Mouse (Mus musculus): Measurements from ENCODE around the gene Bhlha15. TPM values are rescaled to one million over a fixed set of nuclear protein-coding genes. Genes with fewer than 3 reads are reported as not detected.

The Bhlha15 gene
- polyA plus RNA-seq (2015; fragmentation: Nextera tagmentation; extraction: Ambion mirVana) = 0.15 and 0.38 TPM in 2 replicates

DNA sequence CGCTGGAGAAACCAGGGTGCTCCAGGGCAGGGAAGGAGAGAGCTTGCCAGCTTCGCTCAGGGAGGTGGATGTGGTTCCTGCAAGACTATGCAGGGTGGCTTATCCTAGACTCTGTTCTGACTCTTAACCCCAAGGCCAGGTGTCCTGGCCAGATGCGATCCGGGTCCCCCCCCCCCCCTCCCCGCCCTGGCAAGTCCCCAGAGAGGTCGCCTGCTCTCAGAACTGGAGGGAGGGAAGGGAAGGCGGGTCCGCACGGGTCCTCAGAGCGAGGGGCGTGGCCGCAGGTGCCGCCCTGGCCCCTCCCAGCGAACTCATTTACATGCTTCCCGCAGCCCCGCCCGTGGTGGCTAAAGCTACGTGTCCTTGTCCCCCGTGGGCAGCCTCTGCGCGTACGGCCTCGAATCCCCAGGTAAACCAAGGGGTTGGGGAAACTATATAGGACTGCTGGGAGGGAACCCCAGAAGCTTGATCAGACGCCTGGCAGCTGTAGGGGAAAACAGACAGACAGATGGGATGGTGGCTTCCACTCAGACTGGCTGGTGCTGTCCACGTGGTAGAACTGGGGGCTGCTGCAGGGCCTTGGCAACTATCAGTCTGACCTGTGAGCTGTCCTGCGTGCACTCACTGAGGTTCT, at the start of gene Bhlha15:
TSS of gene Bhlha15 (plus strand) at position 337 of the 634 bp plus-strand sequence.
- Histone ChIP-seq H3K27me3 (replicated peaks) (no peaks in the 10 kb centered on the region), H3K36me3 (peaks cover 14% of the 10 kb centered on the region), H3K9me3 (replicated peaks) (no peaks in the 10 kb centered on the region), H3K27ac (replicated peaks) (no peak within 1 kb of the TSS), H3K4me1 (peaks cover 13% of the 10 kb centered on the region), H3K9ac (replicated peaks) (no peak within 1 kb of the TSS), H3K4me2 (peak within 1 kb of the TSS; percentile 52), H3K4me3 (replicated peaks) (peak within 1 kb of the TSS; percentile 18)
- 5% methylated on average over 23 of the region's 26 CpGs for WGBS
- ATAC-seq (ENCODE audit: low FRiP score) = no peak; the same call in 1 of the 2 replicates

DNA sequence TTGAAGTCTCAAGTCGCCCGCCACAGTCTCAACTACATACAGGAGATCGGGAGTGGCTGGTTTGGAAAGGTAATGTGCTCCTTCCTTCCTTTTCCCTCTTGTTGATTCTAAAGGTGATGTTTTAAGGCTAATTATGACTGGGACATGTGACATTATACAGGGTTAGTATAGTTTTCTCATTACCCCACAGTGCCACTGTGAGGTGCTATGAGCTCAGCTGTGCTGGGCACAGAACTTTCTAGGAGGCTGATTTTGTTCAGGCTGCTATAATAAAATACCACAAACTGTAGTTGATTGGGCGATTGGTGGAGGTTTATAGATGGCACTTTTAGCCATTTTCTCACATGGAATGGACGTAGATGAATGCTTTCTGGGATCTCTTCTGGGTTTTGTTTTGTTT, 46.6 kb upstream of the Bhlha15 start:
- Histone ChIP-seq H3K27me3 (replicated peaks) (no peaks in the 10 kb centered on the region), H3K4me3 (replicated peaks) (no peak overlapping the region), H3K9me3 (replicated peaks) (no peaks in the 10 kb centered on the region), H3K27ac (replicated peaks) (no peak overlapping the region), H3K4me2 (no peak overlapping the region), H3K36me3 (peaks cover 39% of the 10 kb centered on the region), H3K4me1 (no peaks in the 10 kb centered on the region), H3K9ac (replicated peaks) (no peak overlapping the region)
- WGBS = 93% methylated on average over 5 of the region's 5 CpGs
- no peak for ATAC-seq (ENCODE audit: low FRiP score)

- no peak overlapping the region for H3K9ac ChIP-seq (replicated peaks)
These were observed 43.2 kb upstream of the Bhlha15 start for GRCm38 (mm10) chr5:144146898-144147297.

GRCm38 (mm10) chr5:144149530-144149929, 40.6 kb upstream of the Bhlha15 start:
- no peaks in the 10 kb centered on the region for H3K9me3 ChIP-seq (replicated peaks)
- no peak overlapping the region for H3K9ac ChIP-seq (replicated peaks)
- no peak overlapping the region for H3K4me2 ChIP-seq
- H3K4me1 ChIP-seq = no peaks in the 10 kb centered on the region
- no peak for ATAC-seq (ENCODE audit: low FRiP score)
- H3K27me3 ChIP-seq (replicated peaks) = no peaks in the 10 kb centered on the region
- 94% methylated on average over 4 of the region's 4 CpGs for WGBS
- H3K4me3 ChIP-seq (replicated peaks) = no peak overlapping the region
- peaks cover 49% of the 10 kb centered on the region for H3K36me3 ChIP-seq
- no peak overlapping the region for H3K27ac ChIP-seq (replicated peaks)

More at GRCm38 (mm10) chr5:144146898-144147297, 43.2 kb upstream of the Bhlha15 start:
- no peak overlapping the region for H3K4me3 ChIP-seq (replicated peaks)
- ATAC-seq (ENCODE audit: low FRiP score) = no peak
- no peaks in the 10 kb centered on the region for H3K27me3 ChIP-seq (replicated peaks)
- H3K9me3 ChIP-seq (replicated peaks) = no peaks in the 10 kb centered on the region
- H3K4me2 ChIP-seq = no peak overlapping the region
- peaks cover 53% of the 10 kb centered on the region for H3K36me3 ChIP-seq
- no peaks in the 10 kb centered on the region for H3K4me1 ChIP-seq
- no peak overlapping the region for H3K27ac ChIP-seq (replicated peaks)

DNA sequence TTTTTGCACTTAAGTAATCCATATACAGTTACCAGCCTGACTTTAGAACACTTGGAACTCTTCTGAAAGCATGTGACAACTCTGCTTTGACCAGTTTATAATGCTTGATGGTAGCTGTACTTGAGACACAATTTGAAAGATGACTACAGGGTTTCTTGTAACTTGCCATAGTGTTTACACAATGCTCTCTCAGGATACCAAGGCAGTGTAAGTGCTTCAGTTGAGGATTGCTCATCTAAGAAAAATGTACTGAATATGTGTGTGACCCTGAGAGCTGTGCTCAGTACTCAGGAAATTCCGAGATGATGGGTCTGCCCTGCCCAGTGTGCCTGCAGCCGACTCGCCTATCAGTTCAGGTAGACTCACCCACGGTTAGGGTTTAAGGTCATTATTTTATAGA, 38.8 kb upstream of the Bhlha15 start:
- Histone ChIP-seq H3K27me3 (replicated peaks) (no peaks in the 10 kb centered on the region), H3K4me2 (no peak overlapping the region), H3K4me3 (replicated peaks) (no peak overlapping the region), H3K36me3 (peaks cover 39% of the 10 kb centered on the region), H3K27ac (replicated peaks) (no peak overlapping the region), H3K9me3 (replicated peaks) (no peaks in the 10 kb centered on the region), H3K4me1 (no peaks in the 10 kb centered on the region), H3K9ac (replicated peaks) (no peak overlapping the region)
- no peak for ATAC-seq (ENCODE audit: low FRiP score)
- WGBS = 92% methylated on average over 4 of the region's 4 CpGs

DNA sequence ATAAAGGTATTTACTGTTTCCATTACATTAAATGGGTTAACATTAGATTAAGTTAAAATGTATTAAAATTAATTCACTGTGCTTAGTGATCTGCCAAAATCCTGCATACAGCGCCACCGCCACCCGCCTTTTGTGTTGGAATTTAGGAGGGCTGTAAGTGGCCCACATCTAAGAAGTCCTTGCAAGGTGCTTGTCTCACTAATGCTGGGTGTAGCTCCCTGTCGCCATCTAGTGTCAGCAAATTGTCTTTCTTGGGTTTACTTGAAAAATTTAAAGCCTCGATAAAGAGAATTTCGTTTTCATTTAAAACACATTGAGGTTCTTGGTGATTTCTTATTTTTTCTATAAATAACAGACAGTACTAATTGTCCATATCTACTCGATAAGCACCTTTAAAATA, 35.6 kb upstream of the Bhlha15 start:
- H3K9ac ChIP-seq (replicated peaks) = no peak overlapping the region
- 0 out of 2 replicates have a peak, but pooled peaks cover 6% of the 10 kb centered on the region for H3K4me1 ChIP-seq
- no peak overlapping the region for H3K4me3 ChIP-seq (replicated peaks)
- no peak overlapping the region for H3K4me2 ChIP-seq
- H3K9me3 ChIP-seq (replicated peaks) = no peaks in the 10 kb centered on the region
- H3K27me3 ChIP-seq (replicated peaks) = no peaks in the 10 kb centered on the region
- ATAC-seq (ENCODE audit: low FRiP score) = no peak
- no peak overlapping the region for H3K27ac ChIP-seq (replicated peaks)
- 29% methylated on average over 7 of the region's 7 CpGs for WGBS
- H3K36me3 ChIP-seq = peaks cover 41% of the 10 kb centered on the region

DNA sequence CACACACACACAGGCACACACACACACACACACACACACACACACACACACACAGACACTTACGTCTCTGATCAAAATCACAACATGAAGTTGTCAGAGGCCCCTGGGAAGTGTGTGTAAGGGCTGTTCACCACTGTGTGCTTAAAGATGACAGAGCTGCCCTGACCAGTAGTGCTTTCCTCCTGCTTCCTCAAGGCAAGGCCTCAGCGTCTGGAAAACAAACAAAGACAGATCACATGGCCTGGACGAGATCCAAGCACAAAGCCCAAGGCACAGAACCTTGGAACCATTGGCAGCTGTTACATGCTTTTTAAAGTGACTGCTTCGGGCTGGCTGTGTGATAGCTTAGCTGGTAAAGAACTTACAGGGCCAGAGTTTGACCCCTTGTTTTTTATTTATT, 31.5 kb upstream of the Bhlha15 start:
- WGBS = 32% methylated on average over 4 of the region's 4 CpGs
- Histone ChIP-seq H3K27ac (replicated peaks) (peak overlapping the region; percentile 58), H3K9me3 (replicated peaks) (no peaks in the 10 kb centered on the region), H3K4me2 (no peak overlapping the region), H3K27me3 (replicated peaks) (no peaks in the 10 kb centered on the region), H3K4me1 (0 out of 2 replicates have a peak, but pooled peaks cover 6% of the 10 kb centered on the region), H3K9ac (replicated peaks) (no peak overlapping the region), H3K36me3 (peaks cover 38% of the 10 kb centered on the region), H3K4me3 (replicated peaks) (no peak overlapping the region)
- ATAC-seq (ENCODE audit: low FRiP score) = peak; percentile 57

- H3K4me3 ChIP-seq (replicated peaks) = no peak overlapping the region
- no peak for ATAC-seq (ENCODE audit: low FRiP score)
- peaks cover 43% of the 10 kb centered on the region for H3K36me3 ChIP-seq
- no peak overlapping the region for H3K4me2 ChIP-seq
- H3K4me1 ChIP-seq = 0 out of 2 replicates have a peak, but pooled peaks cover 6% of the 10 kb centered on the region
- no peak overlapping the region for H3K9ac ChIP-seq (replicated peaks)
- 85% methylated on average over 8 of the region's 8 CpGs for WGBS
- no peaks in the 10 kb centered on the region for H3K9me3 ChIP-seq (replicated peaks)
- no peaks in the 10 kb centered on the region for H3K27me3 ChIP-seq (replicated peaks)
- H3K27ac ChIP-seq (replicated peaks) = peak overlapping the region; percentile 58; the same call in 1 of the 2 replicates
These were observed 30.9 kb upstream of the Bhlha15 start for GRCm38 (mm10) chr5:144159137-144159536.

DNA sequence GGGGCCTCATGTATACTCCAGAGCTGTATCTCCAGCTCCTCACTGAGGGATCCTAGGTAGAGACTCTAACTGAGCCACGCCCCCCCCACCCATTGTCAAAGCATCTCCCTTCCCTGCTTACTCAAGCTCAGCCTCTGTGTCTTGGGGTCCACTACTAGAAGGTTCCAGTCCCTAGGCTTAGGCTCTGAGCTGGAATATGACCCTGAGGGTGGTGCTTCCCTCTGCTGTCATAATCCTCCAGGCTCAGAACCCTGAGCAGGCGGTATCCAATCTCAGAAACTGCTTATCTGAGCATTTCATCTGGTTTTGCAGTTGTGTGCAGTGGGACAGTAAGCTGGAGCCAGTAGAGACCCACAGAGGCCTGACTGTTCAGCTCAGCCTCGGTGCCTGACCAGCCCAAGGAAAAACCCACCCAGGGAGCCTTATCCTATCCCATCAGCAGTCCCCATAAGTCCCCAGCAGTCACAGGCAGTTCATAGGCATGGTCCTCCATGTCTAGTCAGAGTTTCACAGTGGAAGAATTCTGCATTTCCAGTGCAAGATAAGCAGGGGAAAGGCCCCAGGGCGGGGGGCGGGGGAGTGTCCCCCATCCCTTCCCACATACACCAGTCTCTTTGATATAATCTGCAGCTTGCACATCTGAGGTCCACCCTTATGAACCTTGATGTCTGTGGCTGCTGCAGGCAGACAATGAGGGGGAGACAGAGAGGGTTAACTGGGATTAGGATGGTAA, 27.8 kb upstream of the Bhlha15 start:
- WGBS = 87% methylated on average over 5 of the region's 5 CpGs
- H3K4me2 ChIP-seq = no peak overlapping the region
- H3K36me3 ChIP-seq = peaks cover 59% of the 10 kb centered on the region
- H3K9ac ChIP-seq (replicated peaks) = no peak overlapping the region
- H3K4me1 ChIP-seq = 0 out of 2 replicates have a peak, but pooled peaks cover 6% of the 10 kb centered on the region
- no peaks in the 10 kb centered on the region for H3K27me3 ChIP-seq (replicated peaks)
- H3K27ac ChIP-seq (replicated peaks) = no peak overlapping the region
- no peaks in the 10 kb centered on the region for H3K9me3 ChIP-seq (replicated peaks)
- no peak for ATAC-seq (ENCODE audit: low FRiP score)
- no peak overlapping the region for H3K4me3 ChIP-seq (replicated peaks)

- H3K9ac ChIP-seq (replicated peaks) = no peak overlapping the region
- ATAC-seq (ENCODE audit: low FRiP score) = no peak
- H3K4me2 ChIP-seq = no peak overlapping the region
- H3K27ac ChIP-seq (replicated peaks) = no peak overlapping the region
- no peaks in the 10 kb centered on the region for H3K27me3 ChIP-seq (replicated peaks)
- peaks cover 53% of the 10 kb centered on the region for H3K36me3 ChIP-seq
- 0 out of 2 replicates have a peak, but pooled peaks cover 6% of the 10 kb centered on the region for H3K4me1 ChIP-seq
- no peak overlapping the region for H3K4me3 ChIP-seq (replicated peaks)
- no peaks in the 10 kb centered on the region for H3K9me3 ChIP-seq (replicated peaks)
- WGBS = 80% methylated on average over 10 of the region's 10 CpGs
These were observed 27.1 kb upstream of the Bhlha15 start for GRCm38 (mm10) chr5:144162813-144163517.

- 90% methylated on average over 3 of the region's 3 CpGs for WGBS
- no peak overlapping the region for H3K4me3 ChIP-seq (replicated peaks)
- no peak overlapping the region for H3K9ac ChIP-seq (replicated peaks)
- no peak overlapping the region for H3K27ac ChIP-seq (replicated peaks)
- no peaks in the 10 kb centered on the region for H3K4me1 ChIP-seq
- no peak overlapping the region for H3K4me2 ChIP-seq
- H3K9me3 ChIP-seq (replicated peaks) = no peaks in the 10 kb centered on the region
- H3K27me3 ChIP-seq (replicated peaks) = no peaks in the 10 kb centered on the region
- ATAC-seq (ENCODE audit: low FRiP score) = no peak
- peaks cover 49% of the 10 kb centered on the region for H3K36me3 ChIP-seq
These were observed 24.3 kb upstream of the Bhlha15 start for GRCm38 (mm10) chr5:144165756-144166155.

Data from neural tube, embryonic 15.5 days (tissue).